Mouse (Mus musculus) liver, embryonic 12.5 days (tissue): ENCODE results near the gene Nucks1. TPM values are rescaled to one million over a fixed set of nuclear protein-coding genes. Genes with fewer than 3 reads are reported as not detected.

Experiments used
- ATAC-seq: fragments of 200-750 bp; cut with Nextera tagmentation; 2 replicates; pipeline ENCODE4 v1.8.0; 2017; ENCODE audit warnings: moderate number of reproducible peaks, mild to moderate bottlenecking, moderate library complexity
- H3K27ac ChIP-seq: fragments of 300-500 bp; sonication (generic); 2 replicates; pipeline ENCODE4 v1.5.1; 2016; ENCODE audit warnings: mild to moderate bottlenecking
- H3K27me3 ChIP-seq: fragments of 300-500 bp; sonication (generic); replicated peaks from 2 replicates; pipeline ENCODE4 v1.6.1; 2016; ENCODE audit warnings: mild to moderate bottlenecking, moderate library complexity
- H3K36me3 ChIP-seq: fragments of 300-500 bp; sonication (generic); 2 replicates; pipeline ENCODE4 v1.6.1; 2016; ENCODE audit warnings: mild to moderate bottlenecking, moderate library complexity
- H3K4me1 ChIP-seq: fragments of 300-500 bp; sonication (generic); 2 replicates; pipeline ENCODE4 v1.6.1; 2016
- H3K4me2 ChIP-seq: fragments of 300-500 bp; sonication (generic); 2 replicates; pipeline ENCODE4 v1.6.1; 2016; ENCODE audit warnings: mild to moderate bottlenecking, moderate library complexity
- H3K4me3 ChIP-seq: fragments of 300-500 bp; sonication (generic); 2 replicates; pipeline ENCODE4 v1.5.1; 2016; ENCODE audit warnings: mild to moderate bottlenecking, moderate library complexity
- H3K9ac ChIP-seq: fragments of 300-500 bp; sonication (generic); 2 replicates; pipeline ENCODE4 v1.6.1; 2016; ENCODE audit warnings: mild to moderate bottlenecking, moderate library complexity
- H3K9me3 ChIP-seq: fragments of 300-500 bp; sonication (generic); replicated peaks from 2 replicates; pipeline ENCODE4 v1.6.1; 2016; ENCODE audit warnings: mild to moderate bottlenecking, moderate library complexity
- WGBS: fragments of 180-500 bp; shearing (Covaris S2); methylation state at CpG from one replicate; pipeline ENCODE4 v1.1.7; 2016; ENCODE audit not compliant: insufficient replicate concordance; 5-methylcytosine and 5-hydroxymethylcytosine counted together
- polyA plus RNA-seq: library from polyadenylated mRNA; unstranded; fragments of >200 nt; fragmentation: Nextera tagmentation; extraction: Ambion mirVana; gene quantifications from 2 replicates; pipeline ENCODE4 v1.2.1, GENCODE M21; 2016

The Nucks1 gene
- polyA plus RNA-seq, result 59.7 and 62.9 TPM in 2 replicates

DNA sequence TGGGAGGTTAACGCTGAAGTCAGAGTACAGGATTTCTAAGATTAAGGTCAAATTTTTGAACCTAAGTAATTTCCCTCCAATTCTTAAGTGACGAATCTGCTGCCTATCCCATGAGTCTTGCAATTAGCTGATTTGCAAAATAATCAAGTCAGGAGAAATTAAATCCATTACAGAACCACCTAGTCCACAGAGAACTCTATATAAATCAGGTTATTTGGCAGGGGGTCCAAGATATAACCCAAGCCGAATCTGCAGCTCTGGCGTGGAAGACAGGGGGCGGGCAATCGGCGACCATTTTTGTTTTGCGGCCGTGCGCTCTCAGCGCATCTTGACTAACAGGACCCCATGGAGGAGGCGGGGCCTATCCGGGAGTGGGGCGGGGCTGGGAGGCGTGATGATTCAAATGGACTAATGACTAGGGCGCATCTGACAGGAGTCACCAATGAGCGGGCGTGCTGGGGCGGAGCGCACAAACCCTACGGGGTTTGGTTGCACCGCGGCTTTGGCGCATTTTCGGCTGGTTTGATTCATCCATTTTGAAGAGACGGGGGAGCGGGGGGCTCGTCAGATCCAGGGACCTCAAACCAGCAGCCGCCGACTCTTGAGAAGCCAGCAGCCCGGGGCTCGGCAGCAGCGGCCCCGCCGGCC, at the start of gene Nucks1:
Nucks1 (plus strand) TSS at position 534 of the 648 bp plus-strand sequence.
- peak; percentile 97 for ATAC-seq
- Histone ChIP-seq H3K4me2 (peak within 1 kb of the TSS; percentile 76), H3K4me1 (peaks cover 29% of the 10 kb centered on the region), H3K9ac (peak within 1 kb of the TSS; percentile 99), H3K27me3 (peaks cover 23% of the 10 kb centered on the region), H3K36me3 (peaks cover 20% of the 10 kb centered on the region), H3K27ac (peak within 1 kb of the TSS; percentile 95), H3K9me3 (no peaks in the 10 kb centered on the region), H3K4me3 (peak within 1 kb of the TSS; percentile 85)
- WGBS, result under 1% methylated on average over 33 of the region's 35 CpGs

- Histone ChIP-seq H3K4me3 (no peak overlapping the region), H3K9ac (no peak overlapping the region), H3K9me3 (no peaks in the 10 kb centered on the region), H3K27me3 (no peaks in the 10 kb centered on the region), H3K4me1 (0 out of 2 replicates have a peak, but pooled peaks cover 2% of the 10 kb centered on the region), H3K27ac (no peak overlapping the region), H3K4me2 (no peak overlapping the region), H3K36me3 (no peaks in the 10 kb centered on the region)
- 61% methylated on average over 4 of the region's 4 CpGs for WGBS
- ATAC-seq, result no peak
These were observed 48.5 kb upstream of the Nucks1 start for GRCm38 (mm10) chr1:131861811-131862210.

- no peaks in the 10 kb centered on the region for H3K27me3 ChIP-seq
- H3K4me2 ChIP-seq, result no peak overlapping the region
- no peaks in the 10 kb centered on the region for H3K36me3 ChIP-seq
- 77% methylated on average over 5 of the region's 5 CpGs for WGBS
- no peak for ATAC-seq
- H3K4me3 ChIP-seq, result no peak overlapping the region
- H3K9me3 ChIP-seq, result no peaks in the 10 kb centered on the region
- no peak overlapping the region for H3K27ac ChIP-seq
- H3K4me1 ChIP-seq, result peaks cover 12% of the 10 kb centered on the region
- H3K9ac ChIP-seq, result no peak overlapping the region
These were observed 44.7 kb upstream of the Nucks1 start for GRCm38 (mm10) chr1:131865596-131865995.

- no peak overlapping the region for H3K27ac ChIP-seq
- WGBS, result 43% methylated on average over 6 of the region's 6 CpGs
- H3K36me3 ChIP-seq, result no peaks in the 10 kb centered on the region
- H3K9ac ChIP-seq, result no peak overlapping the region
- peak overlapping the region; percentile 71 for H3K4me3 ChIP-seq
- peaks cover 12% of the 10 kb centered on the region for H3K4me1 ChIP-seq
- ATAC-seq, result no peak
- no peaks in the 10 kb centered on the region for H3K9me3 ChIP-seq
- H3K27me3 ChIP-seq, result no peaks in the 10 kb centered on the region
- H3K4me2 ChIP-seq, result peak overlapping the region; percentile 85
These were observed 43.9 kb upstream of the Nucks1 start for GRCm38 (mm10) chr1:131866304-131866999.

GRCm38 (mm10) chr1:131867093-131867945, 43.0 kb upstream of the Nucks1 start, which contains the start of gene Rab29:
Gene Rab29 (plus strand): TSS chr1:131867224.
- peak within 1 kb of the TSS; percentile 85 for H3K4me2 ChIP-seq
- peak; percentile 95 for ATAC-seq
- peak within 1 kb of the TSS; percentile 71 for H3K4me3 ChIP-seq
- 1% methylated on average over 46 of the region's 46 CpGs for WGBS
- peaks cover 12% of the 10 kb centered on the region for H3K4me1 ChIP-seq
- H3K9me3 ChIP-seq, result no peaks in the 10 kb centered on the region
- no peak within 1 kb of the TSS for H3K27ac ChIP-seq
- H3K27me3 ChIP-seq, result no peaks in the 10 kb centered on the region
- no peaks in the 10 kb centered on the region for H3K36me3 ChIP-seq
- H3K9ac ChIP-seq, result peak within 1 kb of the TSS; percentile 74

GRCm38 (mm10) chr1:131867946-131868290, 42.4 kb upstream of the Nucks1 start:
- H3K4me3 ChIP-seq, result peak overlapping the region; percentile 71
- peak overlapping the region; percentile 74 for H3K9ac ChIP-seq
- ATAC-seq, result 0 out of 2 replicates have a peak, but pooled peaks have one; percentile 2
- 30% methylated on average over 10 of the region's 10 CpGs for WGBS
- H3K4me1 ChIP-seq, result peaks cover 12% of the 10 kb centered on the region
- no peaks in the 10 kb centered on the region for H3K27me3 ChIP-seq
- peak overlapping the region; percentile 85 for H3K4me2 ChIP-seq
- no peak overlapping the region for H3K27ac ChIP-seq
- no peaks in the 10 kb centered on the region for H3K9me3 ChIP-seq
- no peaks in the 10 kb centered on the region; the same call in 1 of the 2 replicates for H3K36me3 ChIP-seq

DNA sequence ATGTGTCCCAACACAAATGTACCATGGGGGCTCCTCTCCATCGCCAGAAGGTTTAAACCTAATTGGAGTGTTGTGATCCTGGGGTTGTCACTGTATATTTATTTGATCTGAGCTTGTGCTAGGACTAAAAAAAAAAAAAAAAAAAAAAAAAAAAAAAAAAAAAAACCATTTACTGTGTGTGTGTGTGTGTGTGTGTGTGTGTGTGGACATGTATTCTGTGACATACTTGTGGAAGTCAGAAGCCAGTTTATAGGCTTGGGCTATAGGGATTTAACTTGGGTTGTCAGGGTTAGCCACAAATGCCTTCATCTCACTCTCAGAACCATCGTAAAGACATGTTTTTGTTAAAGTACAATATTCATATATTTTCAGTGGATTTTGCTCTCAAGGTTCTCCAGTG, 40.8 kb upstream of the Nucks1 start:
- no peak for ATAC-seq
- Histone ChIP-seq H3K4me1 (peaks cover 12% of the 10 kb centered on the region), H3K36me3 (no peaks in the 10 kb centered on the region; the same call in 1 of the 2 replicates), H3K27me3 (no peaks in the 10 kb centered on the region), H3K27ac (no peak overlapping the region), H3K9ac (no peak overlapping the region), H3K9me3 (no peaks in the 10 kb centered on the region), H3K4me3 (no peak overlapping the region), H3K4me2 (no peak overlapping the region)
- WGBS, result 67% methylated on average over 2 of the region's 2 CpGs

DNA sequence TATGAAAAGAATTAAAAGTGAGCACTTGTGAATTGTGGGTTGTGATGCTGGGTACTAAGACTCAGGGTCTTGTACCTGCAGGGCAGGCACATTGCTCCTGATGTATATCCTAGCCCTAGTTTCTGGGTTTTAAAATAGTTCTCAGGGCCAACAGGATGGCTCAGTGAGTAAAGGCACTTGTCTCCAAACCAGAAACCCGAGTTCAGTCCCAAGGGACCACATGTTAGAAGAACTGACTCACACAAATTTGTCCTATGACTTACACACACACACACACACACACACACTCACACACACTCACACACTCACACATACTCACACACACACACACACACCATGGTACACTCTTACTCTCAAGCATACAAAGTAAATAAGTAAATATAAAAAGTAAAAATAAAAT, 37.5 kb upstream of the Nucks1 start:
- WGBS, result 54% methylated on average over 1 of the region's 1 CpGs

GRCm38 (mm10) chr1:131879816-131880215, 30.5 kb upstream of the Nucks1 start:
- H3K9ac ChIP-seq, result no peak overlapping the region
- no peak overlapping the region for H3K4me3 ChIP-seq
- 71% methylated on average over 2 of the region's 2 CpGs for WGBS
- no peak overlapping the region for H3K4me2 ChIP-seq
- no peaks in the 10 kb centered on the region for H3K36me3 ChIP-seq
- H3K27ac ChIP-seq, result no peak overlapping the region
- no peaks in the 10 kb centered on the region for H3K27me3 ChIP-seq
- H3K9me3 ChIP-seq, result no peaks in the 10 kb centered on the region
- no peak for ATAC-seq
- no peaks in the 10 kb centered on the region for H3K4me1 ChIP-seq

More for the DNA sequence above, 37.5 kb upstream of the Nucks1 start:
- Histone ChIP-seq H3K4me1 (peaks cover 4% of the 10 kb centered on the region), H3K27ac (no peak overlapping the region), H3K4me3 (no peak overlapping the region), H3K4me2 (no peak overlapping the region), H3K36me3 (no peaks in the 10 kb centered on the region; the same call in 1 of the 2 replicates), H3K9ac (no peak overlapping the region), H3K27me3 (no peaks in the 10 kb centered on the region), H3K9me3 (no peaks in the 10 kb centered on the region)
- ATAC-seq, result no peak

DNA sequence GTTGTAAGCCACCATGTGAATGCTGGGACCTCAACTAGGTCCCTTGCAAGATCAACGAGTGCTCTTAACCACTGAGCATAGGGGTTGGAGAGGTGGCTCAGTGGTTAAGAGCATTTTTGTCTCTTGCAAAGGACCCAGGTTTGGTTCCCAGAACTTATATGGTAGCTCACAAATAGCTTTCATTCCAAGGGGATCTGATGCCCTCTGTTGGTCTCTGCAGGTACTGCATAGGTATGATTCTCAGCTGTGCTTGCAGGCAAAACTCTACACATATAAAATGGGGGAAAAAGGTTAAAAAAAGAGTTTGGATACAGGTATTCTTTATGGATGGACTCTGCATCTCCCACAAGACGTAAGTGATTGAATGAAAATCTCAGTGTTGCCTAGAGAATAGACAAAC, 27.5 kb upstream of the Nucks1 start:
- Histone ChIP-seq H3K4me1 (no peaks in the 10 kb centered on the region), H3K9me3 (no peaks in the 10 kb centered on the region), H3K27me3 (no peaks in the 10 kb centered on the region; the same call in 1 of the 2 replicates), H3K4me3 (no peak overlapping the region), H3K4me2 (no peak overlapping the region), H3K27ac (no peak overlapping the region), H3K9ac (no peak overlapping the region), H3K36me3 (no peaks in the 10 kb centered on the region)
- WGBS, result 29% methylated on average over 2 of the region's 2 CpGs
- ATAC-seq, result no peak

GRCm38 (mm10) chr1:131886173-131886572, 24.2 kb upstream of the Nucks1 start:
- H3K4me2 ChIP-seq, result no peak overlapping the region
- H3K36me3 ChIP-seq, result no peaks in the 10 kb centered on the region
- ATAC-seq, result no peak
- no peak overlapping the region for H3K4me3 ChIP-seq
- no peaks in the 10 kb centered on the region for H3K4me1 ChIP-seq
- H3K27me3 ChIP-seq, result no peaks in the 10 kb centered on the region; the same call in 1 of the 2 replicates
- H3K27ac ChIP-seq, result no peak overlapping the region
- 55% methylated on average over 2 of the region's 2 CpGs for WGBS
- no peaks in the 10 kb centered on the region for H3K9me3 ChIP-seq
- H3K9ac ChIP-seq, result no peak overlapping the region
